Mouse (Mus musculus) adrenal gland, postnatal 36 days (tissue): ENCODE data around the gene Ube2g2. TPM values are rescaled to one million over a fixed set of nuclear protein-coding genes. Genes with fewer than 3 reads are reported as not detected.

Experiments used
- microRNA-seq: library from miRNA; unstranded; fragments of <30 nt; microRNA quantifications from one replicate; pipeline ENCODE4 v1.2.0, GENCODE M21; 2021
- total RNA-seq, 2 experiments: library from RNA; stranded (reverse); gene quantifications; 2 replicates each; pipeline ENCODE4 v1.2.3; 2021

The Ube2g2 gene
- total RNA-seq, 2 experiments from 2014 or later, result 57.3 to 67.6 TPM

Small RNAs within 50 kb of the gene (microRNA-seq; reads per million reads assigned to microRNA genes)
- 18.2 reads per million, percentile 31 among the genes with 10 or more reads in this experiment for gene Mir1930

Other genes with a start within 250 kb of the Ube2g2 start
- gene Adarb1, start 204.0 kb upstream of the Ube2g2 start, total RNA-seq, result 10 to 100 TPM; 10.8 to 68.2 TPM
- 10 to 100 TPM; 19.2 to 25.0 TPM for gene Fam207a, start 106.5 kb upstream of the Ube2g2 start, total RNA-seq
- 1 to 10 TPM; 4.2 to 9.1 TPM for gene Itgb2, start 92.0 kb upstream of the Ube2g2 start, total RNA-seq
- 100 to 1,000 TPM; 197 to 219 TPM for gene Pttg1ip, start 40.6 kb upstream of the Ube2g2 start, total RNA-seq
- 100 to 1,000 TPM in 1 of 2 experiments, 10 to 100 TPM in 1; 89.0 to 106 TPM for gene Sumo3, start 16.2 kb upstream of the Ube2g2 start, total RNA-seq
- gene Gm49325, start 16.1 kb upstream of the Ube2g2 start, total RNA-seq, result 10 to 100 TPM; 24.1 to 27.6 TPM
- under 1 TPM; 0.16 to 0.23 TPM for gene Tspear, start 64.3 kb downstream of the Ube2g2 start, total RNA-seq
- gene Gm19402, start 68.5 kb downstream of the Ube2g2 start, total RNA-seq, result not detected
- gene Gm9508, start 75.0 kb downstream of the Ube2g2 start, total RNA-seq, result not detected
- not detected for gene Gm10272, start 84.4 kb downstream of the Ube2g2 start, total RNA-seq
- not detected for gene Gm10024, start 89.2 kb downstream of the Ube2g2 start, total RNA-seq
- not detected for gene Gm10142, start 93.5 kb downstream of the Ube2g2 start, total RNA-seq
- not detected for gene Krtap12-1, start 98.3 kb downstream of the Ube2g2 start, total RNA-seq
- not detected for gene Gm10100, start 104.2 kb downstream of the Ube2g2 start, total RNA-seq
- not detected for gene Gm18596, start 120.4 kb downstream of the Ube2g2 start, total RNA-seq
- not detected for gene Gm9736, start 129.1 kb downstream of the Ube2g2 start, total RNA-seq
- gene Gm3233, start 137.4 kb downstream of the Ube2g2 start, total RNA-seq, result not detected
- gene Gm3238, start 149.1 kb downstream of the Ube2g2 start, total RNA-seq, result not detected
- gene Gm7138, start 154.7 kb downstream of the Ube2g2 start, total RNA-seq, result not detected
- not detected for gene Gm3250, start 160.3 kb downstream of the Ube2g2 start, total RNA-seq
- not detected for gene Gm7137, start 165.9 kb downstream of the Ube2g2 start, total RNA-seq
- gene Gm9639, start 172.8 kb downstream of the Ube2g2 start, total RNA-seq, result not detected
- gene Gm19668, start 176.9 kb downstream of the Ube2g2 start, total RNA-seq, result not detected
- not detected for gene Gm9507, start 189.6 kb downstream of the Ube2g2 start, total RNA-seq
- not detected for gene Gm2696, start 192.4 kb downstream of the Ube2g2 start, total RNA-seq
- gene Krtap10-4, start 204.8 kb downstream of the Ube2g2 start, total RNA-seq, result not detected
- gene Krtap10-10, start 213.7 kb downstream of the Ube2g2 start, total RNA-seq, result not detected
- gene Gm36176, start 224.5 kb downstream of the Ube2g2 start, total RNA-seq, result not detected
- not detected for gene Gm10318, start 230.6 kb downstream of the Ube2g2 start, total RNA-seq
- not detected for gene Gm3285, start 239.7 kb downstream of the Ube2g2 start, total RNA-seq